Mouse (Mus musculus) megakaryocyte-erythroid progenitor cell, adult 5-6 weeks (primary cell): ENCODE measurements around the gene Exoc4. TPM values are rescaled to one million over a fixed set of nuclear protein-coding genes. Genes with fewer than 3 reads are reported as not detected.

ENCODE experiments used
- ATAC-seq: replicated peaks from 2 replicates; pipeline ENCODE4 v1.8.0; 2016; ENCODE audit warnings: mild to moderate bottlenecking, inconsistent platforms; ENCODE audit not compliant: severe bottlenecking, poor library complexity, low FRiP score, low TSS enrichment
- total RNA-seq, 2 experiments: library from RNA; stranded (forward) in 1 of 2; stranded (reverse) in 1 of 2; fragments of 200-1000, 215-1000 nt in 1 of 2; fragments of >200 nt in 1 of 2; fragmentation: Nextera tagmentation in 1 of 2; gene quantifications; 2 replicates each; pipeline ENCODE4 v1.2.3; 2014 to 2017

Exoc4 gene
- total RNA-seq, 2 experiments from 2014 or later: 49.6 to 57.8 TPM

GRCm38 (mm10) chr6:33823171-33823570, 574.3 kb downstream of the Exoc4 start:
- ATAC-seq: no peak

DNA sequence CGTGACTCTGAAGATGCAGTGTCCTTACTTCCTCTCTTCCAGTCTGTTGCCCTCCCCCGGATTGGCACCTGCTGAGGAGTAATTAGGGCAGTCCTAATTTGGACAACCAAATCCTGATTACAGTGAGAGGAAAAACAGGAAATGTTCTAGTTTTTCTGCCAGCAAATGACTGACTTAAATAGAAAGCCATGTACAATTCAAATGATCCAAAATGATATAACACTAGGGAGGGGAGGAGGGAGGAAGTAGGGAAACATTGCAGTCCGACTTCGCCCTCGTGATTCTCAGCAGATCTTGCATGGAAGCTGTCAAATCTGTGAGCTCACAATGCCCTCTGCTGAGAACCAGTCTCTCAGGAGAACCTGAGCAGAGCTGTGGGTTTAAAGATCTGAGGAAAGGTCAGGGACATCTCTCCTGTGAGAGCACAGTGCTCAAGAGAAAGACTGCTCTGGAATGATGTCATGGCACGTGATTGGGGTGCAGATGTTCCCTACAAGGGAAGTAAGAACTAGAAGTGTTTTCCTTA, 575.0 kb downstream of the Exoc4 start:
- ATAC-seq: no peak

GRCm38 (mm10) chr6:33828499-33828898, 579.6 kb downstream of the Exoc4 start:
- ATAC-seq: no peak

DNA sequence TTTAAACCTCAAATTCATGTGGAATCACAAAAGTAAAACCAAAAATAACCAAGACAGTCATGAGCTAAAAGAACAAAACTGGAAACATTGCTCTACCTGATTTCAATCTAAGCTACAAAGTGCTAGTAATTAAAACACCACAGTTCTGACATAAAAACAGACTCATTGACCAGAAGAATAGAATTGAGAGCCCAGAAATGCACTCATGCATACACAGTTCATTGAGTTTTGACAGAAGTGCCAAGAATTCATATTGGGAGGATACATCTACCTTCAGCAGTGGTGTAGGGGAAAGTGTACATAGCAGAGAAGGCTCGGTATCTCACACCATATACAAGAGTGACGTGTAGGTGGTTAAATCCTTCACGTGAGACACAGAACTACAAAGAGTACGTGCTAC, 580.4 kb downstream of the Exoc4 start:
- ATAC-seq: no peak

GRCm38 (mm10) chr6:33831276-33831675, 582.4 kb downstream of the Exoc4 start:
- no peak for ATAC-seq

- ATAC-seq: no peak
These were observed 584.1 kb downstream of the Exoc4 start for GRCm38 (mm10) chr6:33832978-33833377.

- no peak for ATAC-seq
These were observed 587.3 kb downstream of the Exoc4 start for GRCm38 (mm10) chr6:33836048-33836780.

DNA sequence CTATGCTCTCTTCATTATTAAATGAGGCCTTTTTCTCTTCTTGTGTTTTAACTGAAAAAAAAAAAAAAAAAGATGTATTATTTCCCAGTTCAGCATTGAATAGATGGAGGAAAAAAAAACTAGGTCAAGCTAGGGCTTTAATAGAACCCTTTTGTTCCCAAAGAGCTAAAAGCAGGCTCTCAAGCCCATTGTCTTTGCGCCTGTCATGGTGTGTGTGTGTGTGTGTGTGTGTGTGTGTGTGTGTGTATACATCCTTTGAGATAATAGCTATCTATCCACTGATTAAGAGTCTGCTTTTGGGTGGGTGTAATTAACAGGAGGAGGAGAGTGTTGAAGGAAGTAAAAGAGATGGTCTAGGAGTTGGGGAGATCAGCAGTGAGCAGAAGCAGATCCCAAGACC, 594.0 kb downstream of the Exoc4 start:
- ATAC-seq: no peak

DNA sequence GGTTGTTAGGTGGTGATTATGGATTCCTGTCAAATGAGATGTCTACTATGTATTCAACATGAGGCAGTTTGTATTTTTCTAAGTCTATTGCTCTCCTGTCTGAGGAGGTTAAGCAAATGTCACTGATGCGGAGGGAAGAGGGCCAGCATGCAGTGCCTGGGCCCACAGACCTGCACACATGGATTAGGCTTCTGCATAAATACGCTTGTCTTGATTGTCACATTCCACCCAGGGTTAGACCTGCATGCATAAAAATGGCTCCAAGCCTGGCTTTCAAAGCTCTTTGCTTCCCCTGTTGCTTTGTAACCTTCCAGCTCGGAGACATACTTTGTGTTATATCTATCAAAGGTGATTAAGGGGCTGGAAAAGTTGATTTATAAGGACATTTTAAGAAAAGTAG, 610.2 kb downstream of the Exoc4 start:
- no peak for ATAC-seq

- ATAC-seq: no peak
These were observed 616.9 kb downstream of the Exoc4 start for GRCm38 (mm10) chr6:33865752-33866151.

- ATAC-seq: no peak
These were observed 618.2 kb downstream of the Exoc4 start for GRCm38 (mm10) chr6:33866901-33867580.

- ATAC-seq: no peak
These were observed 620.4 kb downstream of the Exoc4 start for GRCm38 (mm10) chr6:33869251-33869650.

- no peak for ATAC-seq
These were observed 621.7 kb downstream of the Exoc4 start for GRCm38 (mm10) chr6:33870468-33871142.

- no peak for ATAC-seq
These were observed 622.4 kb downstream of the Exoc4 start for GRCm38 (mm10) chr6:33871286-33871685.

DNA sequence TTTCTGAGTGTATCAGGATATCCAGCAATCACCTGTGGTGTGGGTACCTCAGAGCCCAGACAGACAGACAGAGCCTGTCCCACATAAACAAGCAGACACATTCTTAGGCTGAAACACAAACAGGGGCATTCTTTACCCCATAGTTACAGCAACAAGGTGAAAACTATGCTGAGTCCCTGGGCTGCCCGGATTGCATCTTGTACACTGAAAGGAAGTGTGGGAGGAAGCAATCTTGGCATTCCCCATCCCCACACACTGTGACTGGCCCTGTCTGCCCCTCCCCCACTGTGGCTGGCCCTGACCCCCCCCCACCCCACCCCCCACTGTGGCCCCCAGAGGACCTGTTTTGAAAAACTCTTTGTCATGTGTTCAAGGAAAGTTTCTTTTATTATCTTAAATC, 623.3 kb downstream of the Exoc4 start:
- no peak for ATAC-seq

DNA sequence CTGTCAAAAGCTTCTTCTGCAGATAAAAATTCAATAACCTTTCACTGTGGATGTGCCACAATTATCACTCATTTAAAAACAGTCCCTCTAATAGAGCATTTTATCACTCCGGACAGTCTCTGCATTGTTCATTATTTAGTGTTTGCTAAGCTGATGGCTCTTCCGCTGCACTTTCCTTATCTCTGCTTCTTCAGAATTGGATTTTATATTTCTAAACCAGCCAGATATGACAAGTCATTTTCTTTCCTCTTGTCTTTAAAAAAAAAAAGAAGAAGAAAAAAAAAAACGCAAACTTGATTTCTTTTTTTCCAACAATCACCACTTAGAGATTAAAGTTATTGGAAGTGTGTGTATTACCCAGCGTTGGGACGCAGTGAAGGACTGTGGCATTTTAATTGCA, 624.1 kb downstream of the Exoc4 start:
- ATAC-seq: no peak

GRCm38 (mm10) chr6:33874291-33875014, 625.6 kb downstream of the Exoc4 start:
- ATAC-seq: no peak

GRCm38 (mm10) chr6:33884141-33884683, 635.3 kb downstream of the Exoc4 start:
- ATAC-seq: no peak

DNA sequence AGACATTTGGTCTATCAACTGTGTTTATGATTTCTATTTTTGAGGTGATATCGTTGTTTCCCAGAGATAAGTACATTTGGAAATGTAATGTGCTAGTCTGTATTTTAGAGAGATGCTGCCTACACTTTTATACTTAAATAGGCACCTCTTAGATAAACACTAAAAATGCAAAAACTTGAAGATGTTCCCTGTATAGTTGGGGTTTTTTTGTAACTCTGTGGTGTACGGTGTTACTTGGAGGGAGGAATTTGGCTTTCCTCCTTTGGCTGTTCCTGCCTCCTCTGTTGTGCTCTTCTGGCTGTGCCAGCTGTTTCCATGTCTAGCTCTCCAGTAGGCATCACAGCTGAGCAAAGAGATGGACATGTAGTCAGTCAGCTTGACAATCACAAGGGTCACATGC, 638.1 kb downstream of the Exoc4 start:
- ATAC-seq: no peak
